Mouse (Mus musculus) small intestine, adult 2 months (tissue): ENCODE measurements around the gene Syt8.

Experiments used
- CTCF ChIP-seq: fragments of 200-500 bp; IDR thresholded peaks from 2 replicates; pipeline ENCODE4 v1.5.1; 2012; ENCODE audit warnings: low read depth, mild to moderate bottlenecking, control low read depth, inconsistent platforms, low read length, moderate library complexity, mixed read lengths; ENCODE audit not compliant: insufficient replicate concordance, insufficient read length; ENCODE audit errors: extremely low read depth
- POLR2A ChIP-seq: fragments of 200-500 bp; IDR thresholded peaks from 2 replicates; pipeline ENCODE4 v1.6.1; 2012; ENCODE audit warnings: low read depth, mild to moderate bottlenecking, control low read depth, inconsistent platforms, low read length, moderate library complexity

DNA sequence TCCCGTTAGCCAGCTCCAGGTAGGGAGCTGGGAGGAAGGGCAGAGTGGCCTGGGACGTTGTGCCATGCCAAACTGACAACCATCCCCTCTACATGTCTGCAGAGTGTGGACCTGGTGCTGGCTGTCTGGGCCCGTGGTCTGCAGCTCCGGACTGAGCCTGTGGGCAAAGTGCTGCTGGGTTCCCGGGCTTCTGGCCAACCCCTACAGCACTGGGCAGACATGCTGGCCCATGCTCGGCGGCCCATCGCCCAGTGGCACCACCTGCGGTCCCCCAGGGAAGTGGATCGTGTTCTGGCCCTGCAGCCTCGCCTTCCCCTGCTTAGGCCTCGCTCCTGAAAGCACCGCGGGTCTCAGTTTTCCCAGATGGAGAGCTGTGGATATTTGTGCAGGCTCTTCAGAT lies 5.3 kb downstream of the Syt8 start:
- TF ChIP-seq CTCF (no peak), POLR2A (no peak)
